In the genomic region with DNA sequence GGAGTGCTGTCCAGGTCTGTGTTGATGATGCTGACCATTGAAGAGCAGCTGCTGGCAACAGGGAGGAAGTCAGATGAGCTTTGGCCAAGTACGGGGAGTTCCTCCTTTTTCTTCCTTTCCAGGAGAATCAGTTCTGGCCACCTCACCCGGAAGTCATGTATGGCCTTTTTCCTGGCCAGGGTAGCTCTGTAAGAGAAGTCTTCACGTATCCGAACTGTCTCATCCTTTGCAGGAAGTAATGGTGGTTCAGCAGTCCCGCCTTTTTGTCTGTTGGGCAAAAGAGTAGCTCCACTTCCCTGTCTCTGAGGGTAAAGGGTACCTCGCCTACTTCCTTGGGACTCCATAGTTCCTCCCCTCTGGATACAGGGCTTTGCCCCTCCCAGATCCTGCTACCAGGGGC, we compare ENCODE assay signal across 19 mouse cellular contexts. TPM values are rescaled to one million over a fixed set of nuclear protein-coding genes. Genes with fewer than 3 reads are reported as not detected.
DNase-seq lines count a peak whose midpoint lies in the region; ATAC-seq and TF ChIP-seq lines count a peak whose summit lies in the region.
"Had no signal": no experiment of that assay in that cellular context is flagged by ENCODE, and none has a peak within 500 bp of the region (broad histone marks: within the 10 kb centered on the region; RNA-seq: fewer than 3 reads in every experiment).

No protein-coding gene starts in this region.

- DNase-seq in heart, adult 8-10 months (ENCODE audit: low spot score) = peak; percentile 31
- no peak for DNase-seq in heart, postnatal 14 days
- DNase-seq in lung, postnatal 0 days (ENCODE audit: low spot score) = peak; percentile 44
- no peak for DNase-seq in lung, adult 2 months
- no peak for DNase-seq in liver, embryonic 13.5 days
- no peak for DNase-seq in cerebellum, postnatal 14 days
- no peak for DNase-seq in layer of hippocampus, postnatal 10 days (ENCODE audit: low spot score in 2 of 2)
- DNase-seq: cerebellum, adult 8-10 months; gastrocnemius, postnatal 10 days had no signal

- ATAC-seq in lung, postnatal 0 days = peak; percentile 22
- ATAC-seq in liver, embryonic 13.5 days (ENCODE audit: low read depth) = no peak
- ATAC-seq in monocyte, adult 5-6 weeks (replicated peaks; ENCODE audit: insufficient number of reproducible peaks, low FRiP score, low TSS enrichment, poor library complexity, severe bottlenecking) = peak; percentile 24; the same call in 1 of the 2 replicates
- ATAC-seq: midbrain, embryonic 13.5 days had no signal

- H3K4me3 ChIP-seq in lung, postnatal 0 days (ENCODE audit: low read depth, low read length) = no peak overlapping the region
- no peak overlapping the region for H3K4me3 ChIP-seq in lung, adult 2 months (replicated peaks; ENCODE audit: extremely low read depth, low read depth, low read length)
- no peak overlapping the region for H3K4me3 ChIP-seq in liver, embryonic 13.5 days (replicated peaks)
- H3K4me3 ChIP-seq: forebrain, embryonic 12.5 days; hindbrain, embryonic 13.5 days; layer of hippocampus, adult 2 months; midbrain, embryonic 13.5 days; neural tube, embryonic 13.5 days had no signal

- TF ChIP-seq POLR2A in lung, adult 2 months (IDR thresholded peaks at IDR 0.05; ENCODE audit: borderline replicate concordance, extremely low read depth, low read depth, low read length) = no peak

- H3K27me3 ChIP-seq in lung, postnatal 0 days (replicated peaks; ENCODE audit: insufficient read depth, low read length) = no peaks in the 10 kb centered on the region
- no peaks in the 10 kb centered on the region for H3K27me3 ChIP-seq in liver, embryonic 13.5 days
- H3K27me3 ChIP-seq: forebrain, embryonic 12.5 days; hindbrain, embryonic 13.5 days; midbrain, embryonic 13.5 days; neural tube, embryonic 13.5 days had no signal

- no peak overlapping the region for H3K27ac ChIP-seq in lung, postnatal 0 days (ENCODE audit: low read length)
- peak overlapping the region; percentile 59 for H3K27ac ChIP-seq in liver, embryonic 13.5 days
- H3K27ac ChIP-seq: forebrain, embryonic 12.5 days; hindbrain, embryonic 13.5 days; midbrain, embryonic 13.5 days; neural tube, embryonic 13.5 days had no signal

- TF ChIP-seq EP300 in lung, postnatal 0 days (IDR thresholded peaks at IDR 0.05) = no peak

- H3K9me3 ChIP-seq in lung, postnatal 0 days (ENCODE audit: low read length) = no peaks in the 10 kb centered on the region
- H3K9me3 ChIP-seq in liver, embryonic 13.5 days (replicated peaks) = no peaks in the 10 kb centered on the region
- H3K9me3 ChIP-seq: forebrain, embryonic 12.5 days; hindbrain, embryonic 13.5 days; midbrain, embryonic 13.5 days; neural tube, embryonic 13.5 days had no signal

- no peak overlapping the region for H3K9ac ChIP-seq in lung, postnatal 0 days (replicated peaks; ENCODE audit: low read depth)
- H3K9ac ChIP-seq in liver, embryonic 13.5 days = no peak overlapping the region
- H3K9ac ChIP-seq: forebrain, embryonic 12.5 days; hindbrain, embryonic 13.5 days; midbrain, embryonic 13.5 days; neural tube, embryonic 13.5 days had no signal

- intact Hi-C loops in heart, postnatal 14 days (cut with DNase I) = no loop called here

- peaks cover 20% of the 10 kb centered on the region for H3K36me3 ChIP-seq in lung, postnatal 0 days (ENCODE audit: insufficient read depth, low read length)
- peaks cover 50% of the 10 kb centered on the region for H3K36me3 ChIP-seq in liver, embryonic 13.5 days

- no peak for TF ChIP-seq CTCF in lung, postnatal 0 days (IDR thresholded peaks at IDR 0.05)
- TF ChIP-seq CTCF in lung, adult 2 months (IDR thresholded peaks at IDR 0.05; ENCODE audit: insufficient read depth, low read length) = no peak

- H3K4me2 ChIP-seq in lung, postnatal 0 days (replicated peaks; ENCODE audit: low read depth, low read length) = no peak overlapping the region
- H3K4me2 ChIP-seq in liver, embryonic 13.5 days = no peak overlapping the region
- H3K4me2 ChIP-seq: forebrain, embryonic 12.5 days; heart, embryonic 11.5 days; hindbrain, embryonic 13.5 days; midbrain, embryonic 13.5 days; neural tube, embryonic 13.5 days had no signal

- no peaks in the 10 kb centered on the region for H3K4me1 ChIP-seq in lung, postnatal 0 days (ENCODE audit: insufficient read depth, low read depth, low read length)
- peaks cover 4% of the 10 kb centered on the region; the same call in 1 of the 2 replicates for H3K4me1 ChIP-seq in lung, adult 2 months (ENCODE audit: control insufficient read depth, insufficient read depth, low read length)
- peaks cover 50% of the 10 kb centered on the region for H3K4me1 ChIP-seq in liver, embryonic 13.5 days (replicated peaks)
- H3K4me1 ChIP-seq: forebrain, embryonic 12.5 days; hindbrain, embryonic 13.5 days; midbrain, embryonic 13.5 days; neural tube, embryonic 13.5 days had no signal

- WGBS in lung, postnatal 0 days = 75% methylated on average over 6 of the region's 6 CpGs
- WGBS in lung, adult 2 months = 63% methylated on average over 6 of the region's 6 CpGs
- 52% methylated on average over 6 of the region's 6 CpGs for WGBS in liver, embryonic 13.5 days (ENCODE audit: insufficient replicate concordance)

RNA-seq across cellular contexts. Expression of a gene that starts 0.3 kb away (rescaled TPM):
- total RNA-seq in heart, adult 8-10 months (2022) = not detected
- total RNA-seq in heart, postnatal 14 days (2021) = under 1 TPM in 1 of 2 experiments, not detected in 1; 0.10 TPM
- 0.25 and 0.31 TPM in 2 replicates for polyA plus RNA-seq in lung, postnatal 0 days (2015; fragmentation: Nextera tagmentation; extraction: Ambion mirVana)
- polyA plus RNA-seq in lung, adult 2 months (2012; rRNA removed) = 0.06 TPM in 1 of 2 replicates, not detected in the other
- polyA plus RNA-seq in liver, embryonic 13.5 days (2015; fragmentation: Nextera tagmentation; extraction: Ambion mirVana) = 0.08 and 0.38 TPM in 2 replicates
- 0.43 to 0.58 TPM in 2 of 3 replicates, not detected in the other for total RNA-seq in monocyte, adult 5-6 weeks (2017)
- not detected for total RNA-seq in layer of hippocampus, postnatal 10 days (2021)
- total RNA-seq: adrenal gland, postnatal 14 days; gastrocnemius, postnatal 10 days; layer of hippocampus, adult 2 months had no signal
- polyA plus RNA-seq: small intestine, adult 2 months had no signal

RNA-seq across cellular contexts. Expression of a gene that starts 12.6 kb away (rescaled TPM):
- total RNA-seq in heart, adult 8-10 months (2022) = 10 to 100 TPM in 2 of 4 experiments, 1 to 10 TPM in 2; 8.5 to 12.6 (median 10.2) TPM
- 10 to 100 TPM; 14.6 to 15.9 TPM for total RNA-seq in heart, postnatal 14 days (2021)
- polyA plus RNA-seq in lung, postnatal 0 days (2015; fragmentation: Nextera tagmentation; extraction: Ambion mirVana) = 19.7 and 22.1 TPM in 2 replicates
- polyA plus RNA-seq in lung, adult 2 months (2012; rRNA removed) = 34.7 and 40.9 TPM in 2 replicates
- polyA plus RNA-seq in liver, embryonic 13.5 days (2015; fragmentation: Nextera tagmentation; extraction: Ambion mirVana) = 12.1 and 13.4 TPM in 2 replicates
- 9.6 to 16.9 TPM (median 14.4 TPM) in 3 replicates for total RNA-seq in monocyte, adult 5-6 weeks (2017)
- total RNA-seq in layer of hippocampus, postnatal 10 days (2021) = 10 to 100 TPM; 25.2 to 30.6 TPM

RNA-seq across cellular contexts. Expression of a gene that starts 12.7 kb away (rescaled TPM):
- 1 to 10 TPM; 7.8 to 9.4 (median 8.3) TPM for total RNA-seq in heart, adult 8-10 months (2022)
- total RNA-seq in heart, postnatal 14 days (2021) = 1 to 10 TPM; 8.4 to 9.4 TPM
- polyA plus RNA-seq in lung, postnatal 0 days (2015; fragmentation: Nextera tagmentation; extraction: Ambion mirVana) = 21.3 and 21.9 TPM in 2 replicates
- 34.6 and 38.4 TPM in 2 replicates for polyA plus RNA-seq in lung, adult 2 months (2012; rRNA removed)
- polyA plus RNA-seq in liver, embryonic 13.5 days (2015; fragmentation: Nextera tagmentation; extraction: Ambion mirVana) = 15.8 and 20.2 TPM in 2 replicates
- 11.1 to 14.9 TPM (median 12.8 TPM) in 3 replicates for total RNA-seq in monocyte, adult 5-6 weeks (2017)
- total RNA-seq in layer of hippocampus, postnatal 10 days (2021) = 10 to 100 TPM; 26.8 to 27.4 TPM

RNA-seq across cellular contexts. Expression of a gene that starts 29.3 kb away (rescaled TPM):
- 10 to 100 TPM; 17.0 to 19.1 (median 18.4) TPM for total RNA-seq in heart, adult 8-10 months (2022)
- total RNA-seq in heart, postnatal 14 days (2021) = 10 to 100 TPM; 18.8 to 19.5 TPM
- polyA plus RNA-seq in lung, postnatal 0 days (2015; fragmentation: Nextera tagmentation; extraction: Ambion mirVana) = 16.0 and 16.7 TPM in 2 replicates
- 33.5 and 36.2 TPM in 2 replicates for polyA plus RNA-seq in lung, adult 2 months (2012; rRNA removed)
- 14.1 and 15.7 TPM in 2 replicates for polyA plus RNA-seq in liver, embryonic 13.5 days (2015; fragmentation: Nextera tagmentation; extraction: Ambion mirVana)
- 30.1 to 62.0 TPM (median 39.9 TPM) in 3 replicates for total RNA-seq in monocyte, adult 5-6 weeks (2017)
- total RNA-seq in layer of hippocampus, postnatal 10 days (2021) = 10 to 100 TPM; 30.9 to 33.4 TPM

RNA-seq across cellular contexts. Expression of a gene that starts 39.2 kb away (rescaled TPM):
- total RNA-seq in heart, adult 8-10 months (2022) = under 1 TPM; 0.41 to 0.52 (median 0.47) TPM
- under 1 TPM; 0.55 to 0.80 TPM for total RNA-seq in heart, postnatal 14 days (2021)
- 1.9 and 2.0 TPM in 2 replicates for polyA plus RNA-seq in lung, postnatal 0 days (2015; fragmentation: Nextera tagmentation; extraction: Ambion mirVana)
- polyA plus RNA-seq in lung, adult 2 months (2012; rRNA removed) = 0.41 and 0.56 TPM in 2 replicates
- polyA plus RNA-seq in liver, embryonic 13.5 days (2015; fragmentation: Nextera tagmentation; extraction: Ambion mirVana) = 0.30 and 0.46 TPM in 2 replicates
- total RNA-seq in monocyte, adult 5-6 weeks (2017) = not detected in 3 replicates
- 100 to 1,000 TPM; 150 to 151 TPM for total RNA-seq in layer of hippocampus, postnatal 10 days (2021)
- polyA plus RNA-seq: liver, embryonic 16.5 days had no signal

Comparison
In these comparisons a context has a peak if more than half of its experiments do, and no peak if none do; other contexts are left out.
1. DNase-seq: peak in heart, adult 8-10 months (single experiment) and lung, postnatal 0 days (single experiment); none in heart, postnatal 14 days (0 of 2), lung, adult 2 months (single experiment), liver, embryonic 13.5 days (single experiment), cerebellum, postnatal 14 days (0 of 2) and layer of hippocampus, postnatal 10 days (0 of 2).